Mouse (Mus musculus): ENCODE data around the gene Dusp27.

The Dusp27 gene

GRCm38 (mm10) chr1:166127719-166128118, at the start of gene Dusp27:
Dusp27 (minus strand) TSS chr1:166127922.
- no peak for DNase-seq

- no peak for DNase-seq
These were observed 45.9 kb upstream of the Dusp27 start for GRCm38 (mm10) chr1:166173621-166174020.

DNA sequence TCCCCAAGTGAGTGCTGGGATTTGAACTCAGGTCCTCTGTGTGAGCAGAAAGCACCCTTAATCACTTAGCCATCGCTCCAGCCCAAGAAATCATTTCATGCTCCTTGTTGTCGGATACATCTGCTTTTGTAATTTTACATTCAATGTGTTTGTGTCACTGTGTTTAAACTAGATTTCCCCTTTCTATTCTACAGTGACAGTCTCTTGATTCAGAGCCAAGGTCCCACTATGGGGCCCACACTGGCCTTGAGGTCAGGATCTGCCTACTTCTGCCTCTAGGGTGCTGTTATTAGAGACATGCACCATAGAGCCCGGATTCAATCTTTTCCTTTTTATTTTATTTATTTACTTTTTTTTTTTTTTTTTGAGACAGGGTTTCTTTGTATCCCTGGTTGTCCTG, 45.3 kb upstream of the Dusp27 start:
- no peak for DNase-seq

- no peak for DNase-seq
These were observed 43.1 kb upstream of the Dusp27 start for GRCm38 (mm10) chr1:166170852-166171251.

DNA sequence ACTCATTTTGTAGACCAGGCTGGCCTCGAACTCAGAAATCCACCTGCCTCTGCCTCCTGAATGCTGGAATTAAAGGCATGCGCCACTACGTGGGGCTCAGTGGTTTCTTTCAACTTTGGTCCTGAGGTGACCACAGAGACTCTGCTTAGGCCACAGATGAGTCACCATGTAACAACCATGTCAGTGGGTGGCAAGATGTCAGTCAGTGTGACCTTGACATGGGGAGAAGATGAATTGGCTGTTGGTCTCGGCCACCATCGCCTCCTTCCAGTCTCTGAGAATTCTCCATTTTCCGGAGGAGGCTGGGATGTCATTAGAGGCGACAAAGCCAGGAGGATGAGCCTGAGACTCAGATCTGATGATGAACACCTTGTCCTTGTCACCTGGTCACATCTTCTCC, 42.0 kb upstream of the Dusp27 start:
- no peak for DNase-seq

DNA sequence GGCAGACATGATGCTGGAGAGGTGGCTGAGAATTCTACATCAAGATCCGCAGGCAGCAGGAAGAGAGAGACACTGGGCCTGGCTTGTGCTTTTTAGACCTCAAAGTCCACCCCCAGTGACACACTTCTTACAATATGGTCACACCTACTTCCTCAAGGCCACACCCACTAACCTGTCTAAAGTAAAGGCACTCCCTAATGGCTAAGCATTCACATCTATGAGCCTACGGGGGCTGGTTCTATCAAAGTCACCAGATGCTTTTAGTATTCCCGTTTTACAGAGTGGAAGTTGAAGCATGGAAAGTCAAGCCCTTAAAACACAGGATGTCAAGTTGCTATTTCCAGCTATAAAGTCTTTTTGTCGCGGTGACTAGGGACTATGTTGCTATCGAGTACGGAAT, 40.3 kb upstream of the Dusp27 start:
- DNase-seq: no peak

GRCm38 (mm10) chr1:166167405-166167804, 39.7 kb upstream of the Dusp27 start:
- DNase-seq: no peak

DNA sequence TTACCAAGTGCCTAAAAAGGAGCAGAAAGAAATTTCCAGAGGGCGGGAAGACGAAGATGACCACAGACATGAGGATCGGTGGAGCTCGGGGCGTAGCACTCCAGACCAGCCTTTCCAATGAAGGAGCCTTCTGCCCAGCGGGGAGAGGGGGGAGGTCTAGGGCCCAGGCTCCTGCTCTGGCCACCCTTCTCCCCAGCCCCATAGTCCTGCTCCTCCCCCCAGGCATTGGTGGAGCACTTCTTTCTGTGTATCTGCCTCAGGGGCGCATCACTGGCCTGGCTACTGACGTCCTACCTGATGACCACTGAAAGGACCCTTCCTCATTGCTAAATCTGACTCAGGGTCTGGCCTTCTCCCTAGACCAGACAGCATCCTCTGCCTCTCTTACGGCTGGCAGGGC, 37.4 kb upstream of the Dusp27 start:
- no peak for DNase-seq

GRCm38 (mm10) chr1:166164580-166164979, 36.9 kb upstream of the Dusp27 start:
- no peak for DNase-seq

DNA sequence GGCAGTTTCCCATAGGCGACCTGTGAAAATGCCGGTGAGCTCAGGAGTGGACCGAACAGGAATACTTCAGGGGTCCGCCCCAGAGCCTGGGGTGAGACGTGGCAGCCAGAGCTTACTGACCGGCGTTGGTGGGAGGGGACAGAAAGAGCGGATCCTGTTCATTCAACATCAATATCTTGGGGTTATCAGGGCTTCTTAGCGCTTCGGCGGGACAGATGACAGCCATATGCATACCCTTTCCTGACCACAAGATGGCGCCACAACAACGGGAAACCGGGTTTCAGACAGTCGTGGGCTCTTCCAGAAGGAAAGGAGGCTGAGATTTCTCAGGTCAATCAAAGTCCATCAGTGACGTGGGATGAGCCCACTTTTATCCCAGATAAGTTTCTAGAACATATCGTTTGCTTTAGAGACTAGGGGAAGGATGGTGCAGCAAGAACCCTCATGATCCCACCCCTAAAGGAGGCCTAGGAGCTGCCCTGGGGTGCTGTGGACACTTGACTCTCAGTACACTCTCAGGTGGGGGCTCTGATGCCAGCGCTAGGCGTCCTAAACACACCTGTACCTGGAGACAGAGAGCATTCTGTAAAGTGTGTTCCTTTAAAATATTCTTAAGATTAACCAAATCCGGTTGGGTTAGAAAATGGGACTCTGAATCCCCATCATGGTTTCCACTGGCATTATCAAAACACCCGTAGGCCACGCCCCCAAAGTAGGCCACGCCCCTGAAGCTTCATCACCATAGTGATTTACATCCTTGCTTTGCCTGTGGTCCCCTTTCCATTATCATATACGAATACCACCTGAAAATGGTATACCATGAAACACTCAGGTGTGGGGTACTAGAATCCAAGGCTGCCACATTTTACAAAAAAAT, 33.1 kb upstream of the Dusp27 start:
- DNase-seq: peak; percentile 80

GRCm38 (mm10) chr1:166160111-166160510, 32.4 kb upstream of the Dusp27 start:
- no peak for DNase-seq

DNA sequence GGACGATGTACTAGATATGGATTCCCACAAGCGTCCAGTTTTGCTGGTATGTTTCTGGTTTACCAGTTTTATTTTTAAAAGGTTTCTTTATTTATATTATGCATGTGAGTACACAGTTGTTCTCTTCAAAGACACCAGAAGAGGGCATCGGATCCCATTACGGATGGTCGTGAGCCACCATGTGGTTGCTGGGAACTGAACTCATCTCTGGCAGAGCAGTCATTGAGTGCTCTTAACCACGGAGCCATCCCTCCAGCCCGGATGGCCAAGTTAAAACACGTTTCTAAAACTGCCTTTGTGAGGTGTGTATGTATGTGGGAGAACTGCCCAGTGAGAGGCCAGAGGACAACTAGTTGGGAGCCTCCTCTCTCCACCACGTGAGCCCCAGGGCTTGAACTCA, 30.9 kb upstream of the Dusp27 start:
- no peak for DNase-seq

GRCm38 (mm10) chr1:166157712-166158111, 30.0 kb upstream of the Dusp27 start:
- no peak for DNase-seq

GRCm38 (mm10) chr1:166155113-166155494, 27.4 kb upstream of the Dusp27 start:
- no peak for DNase-seq

- DNase-seq: peak; percentile 79
These were observed 26.7 kb upstream of the Dusp27 start for GRCm38 (mm10) chr1:166154162-166155112.

- DNase-seq: peak; percentile 92
These were observed 25.8 kb upstream of the Dusp27 start for GRCm38 (mm10) chr1:166153351-166154120.

- no peak for DNase-seq
These were observed 24.3 kb upstream of the Dusp27 start for GRCm38 (mm10) chr1:166152034-166152433.

GRCm38 (mm10) chr1:166151341-166151740, 23.6 kb upstream of the Dusp27 start:
- peak; percentile 8 for DNase-seq

- DNase-seq: no peak
These were observed 22.3 kb upstream of the Dusp27 start for GRCm38 (mm10) chr1:166150035-166150434.

DNA sequence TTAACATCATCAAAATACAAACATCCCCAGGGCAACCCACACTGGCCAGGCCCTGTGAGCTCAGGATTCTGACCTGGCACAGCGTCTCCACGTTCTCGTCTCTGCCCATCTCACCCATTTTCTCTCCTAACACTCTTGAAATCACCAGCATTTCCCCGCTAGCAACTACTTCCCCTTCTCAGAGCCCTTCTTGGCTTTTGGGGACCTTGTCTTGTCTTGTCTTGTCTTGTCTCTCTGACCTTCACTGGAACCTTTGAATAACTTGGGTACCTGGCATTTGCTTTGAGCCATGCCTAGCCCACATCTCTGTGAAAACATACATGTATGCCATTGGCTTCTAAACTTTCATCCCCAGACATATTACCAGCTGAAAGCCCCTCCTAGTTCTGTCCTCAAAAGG, 21.7 kb upstream of the Dusp27 start:
- no peak for DNase-seq

- no peak for DNase-seq
These were observed 19.9 kb upstream of the Dusp27 start for GRCm38 (mm10) chr1:166147657-166148056.

- no peak for DNase-seq
These were observed 18.9 kb upstream of the Dusp27 start for GRCm38 (mm10) chr1:166146626-166147025.

DNA sequence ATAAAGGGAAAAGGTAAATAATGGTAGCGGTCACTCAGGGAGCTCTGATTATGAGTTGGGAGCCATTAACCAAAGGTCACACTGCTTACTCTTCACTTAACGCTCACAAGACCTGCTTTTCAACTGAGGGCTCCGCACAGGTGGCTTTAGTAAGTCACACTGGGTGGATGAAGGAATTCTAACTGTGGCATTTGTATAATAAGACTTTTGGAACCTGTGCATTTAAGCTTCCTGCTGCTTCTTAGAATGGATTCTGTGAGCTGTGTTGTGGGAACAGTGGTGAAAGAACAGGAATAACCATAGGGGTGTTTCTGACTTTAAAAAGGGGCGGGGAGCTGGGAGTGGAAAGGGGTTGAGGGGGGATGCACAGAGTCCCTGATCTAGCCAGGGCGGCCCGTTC, 14.6 kb upstream of the Dusp27 start:
- no peak for DNase-seq
